Mouse (Mus musculus) MEL (cell line): ENCODE measurements at regions not wholly inside any gene's neighbourhood (a gene's known extent, or its start where the extent isn't known, plus 50 kb on each side); places are given as distances from the start of the nearest gene placed in this dataset.

Experiments used
- DNase-seq: peaks from one replicate; pipeline ENCODE4 v3.0.0; 2011; ENCODE audit warnings: low read depth, low spot score
- H3K27ac ChIP-seq: 2 replicates; pipeline ENCODE4 v1.5.1; 2012; ENCODE audit warnings: low read depth, mild to moderate bottlenecking, control low read depth, low read length, moderate library complexity; ENCODE audit not compliant: control insufficient read depth
- H3K27me3 ChIP-seq, 2 experiments: fragments of 150-350 bp in 1 of 2; sonication (generic) in 1 of 2; 2 replicates each; pipeline ENCODE4 v1.6.1; 2012; ENCODE audit warnings: low read length in 2 of 2, mild to moderate bottlenecking in 2 of 2, improper control_type of control experiment in 1 of 2, moderate library complexity in 1 of 2; ENCODE audit not compliant: insufficient read depth in 2 of 2, control insufficient read depth in 1 of 2
- H3K36me3 ChIP-seq, 2 experiments: 2 replicates each; pipeline ENCODE4 v1.6.1; 2012 to 2014; ENCODE audit warnings: low read length in 2 of 2, improper control_type of control experiment in 1 of 2, inconsistent platforms in 1 of 2, mild to moderate bottlenecking in 1 of 2; ENCODE audit not compliant: insufficient read depth in 2 of 2, control insufficient read depth in 1 of 2
- H3K4me1 ChIP-seq, 2 experiments: fragments of 150-350 bp in 1 of 2; sonication (generic) in 1 of 2; 2 replicates each; pipeline ENCODE4 v1.6.1; 2012; ENCODE audit warnings: low read length in 2 of 2, improper control_type of control experiment in 1 of 2, mild to moderate bottlenecking in 1 of 2; ENCODE audit not compliant: insufficient read depth in 2 of 2, control insufficient read depth in 1 of 2
- H3K4me3 ChIP-seq, 2 experiments: fragments of 150-350 bp in 1 of 2; sonication (generic) in 1 of 2; 2 replicates each; pipeline ENCODE4 v1.5.1; 2012; ENCODE audit warnings: low read depth in 2 of 2, low read length in 2 of 2, mild to moderate bottlenecking in 2 of 2, moderate library complexity in 2 of 2, control low read depth in 1 of 2, improper control_type of control experiment in 1 of 2; ENCODE audit not compliant: control insufficient read depth in 1 of 2, insufficient read depth in 1 of 2
- H3K79me2 ChIP-seq: 2 replicates; pipeline ENCODE4 v1.6.1; 2012; ENCODE audit warnings: mild to moderate bottlenecking, low read length, moderate library complexity; ENCODE audit not compliant: control insufficient read depth, poor library complexity, insufficient read depth
- H3K9ac ChIP-seq: 2 replicates; pipeline ENCODE4 v1.6.1; 2012; ENCODE audit warnings: low read depth, mild to moderate bottlenecking, control low read depth, low read length, moderate library complexity; ENCODE audit not compliant: control insufficient read depth, poor library complexity, severe bottlenecking
- H3K9me3 ChIP-seq: fragments of 150-350 bp; sonication (generic); replicated peaks from 2 replicates; pipeline ENCODE4 v1.6.1; 2012; ENCODE audit warnings: mild to moderate bottlenecking, low read length, improper control_type of control experiment, moderate library complexity; ENCODE audit not compliant: insufficient read depth
- E2F4 ChIP-seq: IDR thresholded peaks from 2 replicates; pipeline ENCODE4 v1.6.1; 2011; ENCODE audit warnings: low read depth, low read length, improper control_type of control experiment, borderline replicate concordance
- ETS1 ChIP-seq: IDR thresholded peaks from 2 replicates; pipeline ENCODE4 v1.6.1; 2012; ENCODE audit warnings: low read depth, mild to moderate bottlenecking, inconsistent platforms, low read length, improper control_type of control experiment, moderate library complexity
- GABPA ChIP-seq: IDR thresholded peaks from 2 replicates; pipeline ENCODE4 v1.6.1; 2012; ENCODE audit warnings: low read depth, mild to moderate bottlenecking, inconsistent platforms, low read length, improper control_type of control experiment, moderate library complexity
- GATA1 ChIP-seq: IDR thresholded peaks from 2 replicates; pipeline ENCODE4 v1.6.1; 2011; ENCODE audit warnings: low read depth, low read length, improper control_type of control experiment
- JUND ChIP-seq: IDR thresholded peaks from 2 replicates; pipeline ENCODE4 v1.6.1; 2011; ENCODE audit warnings: low read depth, mild to moderate bottlenecking, improper control_type of control experiment, low read length
- MAFK ChIP-seq: IDR thresholded peaks from 2 replicates; pipeline ENCODE4 v1.6.1; 2011; ENCODE audit warnings: low read depth, mild to moderate bottlenecking, low read length, improper control_type of control experiment, borderline replicate concordance
- MAX ChIP-seq: IDR thresholded peaks from 2 replicates; pipeline ENCODE4 v1.6.1; 2011; ENCODE audit warnings: low read length, improper control_type of control experiment
- MYB ChIP-seq: IDR thresholded peaks from 2 replicates; pipeline ENCODE4 v1.6.1; 2011; ENCODE audit warnings: mild to moderate bottlenecking, low read depth, low read length, improper control_type of control experiment
- NELFE ChIP-seq: IDR thresholded peaks from 2 replicates; pipeline ENCODE4 v1.6.1; 2011; ENCODE audit warnings: low read depth, low read length, improper control_type of control experiment
- NRF1 ChIP-seq: IDR thresholded peaks from 2 replicates; pipeline ENCODE4 v1.6.1; 2014; ENCODE audit warnings: low read depth, mild to moderate bottlenecking, inconsistent platforms, low read length, improper control_type of control experiment, moderate library complexity; ENCODE audit not compliant: poor library complexity, insufficient read depth, severe bottlenecking
- POLR2AphosphoS2 ChIP-seq: IDR thresholded peaks from 2 replicates; pipeline ENCODE4 v1.6.1; 2011; ENCODE audit warnings: low read length, improper control_type of control experiment
- POLR2AphosphoS5 ChIP-seq: IDR thresholded peaks from 2 replicates; pipeline ENCODE4 v1.6.1; 2012; ENCODE audit warnings: low read depth, borderline replicate concordance, mild to moderate bottlenecking, inconsistent platforms, low read length, moderate library complexity, mixed read lengths
- SMC3 ChIP-seq: IDR thresholded peaks from 2 replicates; pipeline ENCODE4 v1.6.1; 2011; ENCODE audit warnings: low read depth, low read length, improper control_type of control experiment
- TAL1 ChIP-seq: IDR thresholded peaks from 2 replicates; pipeline ENCODE4 v1.6.1; 2012; ENCODE audit warnings: mild to moderate bottlenecking, inconsistent platforms, low read length, moderate library complexity, mixed read lengths
- TBP ChIP-seq: IDR thresholded peaks from 2 replicates; pipeline ENCODE4 v1.8.0; 2011; ENCODE audit warnings: low read depth, low read length, improper control_type of control experiment
- UBTF ChIP-seq: IDR thresholded peaks from 2 replicates; pipeline ENCODE4 v1.6.1; 2012; ENCODE audit warnings: low read depth, mild to moderate bottlenecking, inconsistent platforms, low read length, improper control_type of control experiment, moderate library complexity, borderline replicate concordance; ENCODE audit not compliant: insufficient read depth
- USF1 ChIP-seq: IDR thresholded peaks from 2 replicates; pipeline ENCODE4 v1.6.1; 2014; ENCODE audit warnings: low read depth, mild to moderate bottlenecking, inconsistent platforms, low read length, improper control_type of control experiment, moderate library complexity
- USF2 ChIP-seq, 2 experiments: IDR thresholded peaks; 2 replicates each; pipeline ENCODE4 v1.6.1; 2011 to 2012; ENCODE audit warnings: improper control_type of control experiment in 2 of 2, low read length in 2 of 2, borderline replicate concordance in 1 of 2, inconsistent platforms in 1 of 2, low read depth in 1 of 2, mild to moderate bottlenecking in 1 of 2; ENCODE audit not compliant: insufficient read depth in 1 of 2
- ZC3H11A ChIP-seq: IDR thresholded peaks from 2 replicates; pipeline ENCODE4 v1.6.1; 2012; ENCODE audit warnings: low read depth, mild to moderate bottlenecking, inconsistent platforms, low read length, improper control_type of control experiment

DNA sequence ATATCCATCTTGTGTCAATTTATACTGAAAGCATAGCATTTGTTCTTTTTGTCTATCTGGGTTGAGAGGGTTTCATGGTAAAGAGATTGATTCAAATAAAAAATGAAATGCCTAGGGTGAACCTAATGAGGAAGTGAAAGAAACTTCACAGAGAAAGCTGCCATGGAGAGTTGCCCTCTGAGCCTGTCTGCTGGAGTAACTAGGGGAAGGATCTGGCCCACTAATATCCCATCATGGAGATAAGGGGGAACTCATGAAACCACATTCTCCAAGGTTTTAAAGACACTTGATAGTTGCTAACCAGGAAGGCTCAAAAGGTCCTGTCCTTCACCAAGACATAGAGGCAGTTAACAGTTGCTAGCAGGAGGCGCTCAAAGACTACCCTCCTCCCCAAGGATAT, 539.2 kb downstream of the Prim2 start:
- no peaks in the 10 kb centered on the region for H3K9me3 ChIP-seq
- no peaks in the 10 kb centered on the region for H3K79me2 ChIP-seq
- no peak overlapping the region for H3K27ac ChIP-seq
- H3K27me3 ChIP-seq, result no peaks in the 10 kb centered on the region
- H3K4me3 ChIP-seq, result no peak overlapping the region
- H3K4me1 ChIP-seq, result no peaks in the 10 kb centered on the region
- no peak overlapping the region for H3K9ac ChIP-seq
- TF ChIP-seq POLR2AphosphoS2 (no peak), USF2 (IDR thresholded peaks at IDR 0.05; ENCODE audit: borderline replicate concordance in 1 of 2, insufficient read depth in 1 of 2, low read depth in 1 of 2, low read length in 2 of 2) (no peak), ZC3H11A (no peak), GATA1 (no peak), MAX (no peak), JUND (no peak), E2F4 (no peak), POLR2AphosphoS5 (no peak), MAFK (no peak)
- TF ChIP-seq, all 39 proteins: peak for 0
- no peaks in the 10 kb centered on the region for H3K36me3 ChIP-seq
- DNase-seq, result no peak

GRCm38 (mm10) chr1:33125062-33125461, 544.5 kb downstream of the Prim2 start:
- TF ChIP-seq UBTF (no peak), POLR2AphosphoS2 (no peak)
- H3K36me3 ChIP-seq, result no peaks in the 10 kb centered on the region
- no peaks in the 10 kb centered on the region for H3K4me1 ChIP-seq
- no peaks in the 10 kb centered on the region for H3K9me3 ChIP-seq
- no peaks in the 10 kb centered on the region for H3K79me2 ChIP-seq
- H3K27ac ChIP-seq, result no peak overlapping the region
- no peak for DNase-seq
- H3K4me3 ChIP-seq, result no peak overlapping the region
- H3K9ac ChIP-seq, result no peak overlapping the region
- H3K27me3 ChIP-seq, result no peaks in the 10 kb centered on the region

GRCm38 (mm10) chr1:33106286-33106685, 559.2 kb upstream of the Gm5415 start:
- H3K27me3 ChIP-seq, result no peaks in the 10 kb centered on the region
- TF ChIP-seq USF2 (IDR thresholded peaks at IDR 0.05; ENCODE audit: borderline replicate concordance in 1 of 2, insufficient read depth in 1 of 2, low read depth in 1 of 2, low read length in 2 of 2) (no peak), POLR2AphosphoS2 (no peak), MYB (no peak), ETS1 (no peak), TAL1 (no peak), NRF1 (no peak), SMC3 (no peak), USF1 (no peak), MAX (no peak), NELFE (no peak), POLR2AphosphoS5 (no peak), TBP (no peak), GABPA (no peak)
- TF ChIP-seq, all 39 proteins: peak for 0
- DNase-seq, result no peak
- no peaks in the 10 kb centered on the region for H3K79me2 ChIP-seq
- no peak overlapping the region for H3K9ac ChIP-seq
- no peak overlapping the region for H3K4me3 ChIP-seq
- H3K9me3 ChIP-seq, result no peaks in the 10 kb centered on the region
- H3K27ac ChIP-seq, result no peak overlapping the region
- H3K4me1 ChIP-seq, result no peaks in the 10 kb centered on the region
- H3K36me3 ChIP-seq, result no peaks in the 10 kb centered on the region
